Mouse (Mus musculus) right cerebral cortex, postnatal 25 days (tissue): ENCODE data around the gene C2.
"Not testable (repeated sequence)": the region's sequence is repeated elsewhere in the genome, so short reads cannot be mapped to it uniquely, and the experiment has no call there.

ENCODE experiments used
- DNase-seq: peaks from one replicate; pipeline ENCODE4 v3.0.0; 2022

C2 gene

DNA sequence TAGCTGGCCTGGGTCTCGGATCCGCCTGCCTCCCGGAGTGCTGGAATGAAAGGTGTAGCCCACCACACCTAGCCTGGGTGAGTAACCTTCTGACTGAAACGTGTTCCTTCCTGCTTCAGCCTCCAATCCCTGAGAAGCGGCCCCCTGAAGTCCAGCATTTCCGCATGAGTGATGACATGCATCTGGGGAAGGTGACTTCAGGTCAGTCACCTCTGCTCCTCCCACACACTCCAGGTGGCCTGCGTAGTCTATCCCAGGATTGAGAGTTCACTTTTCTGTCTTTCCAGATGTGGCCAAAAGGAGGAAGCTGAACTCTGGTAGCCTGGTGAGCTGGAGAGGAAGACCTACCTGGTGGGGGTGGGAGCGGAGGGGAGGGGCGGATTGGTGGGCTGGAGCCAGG is 4.8 kb upstream of the C2 start:
- DNase-seq, result no peak

DNA sequence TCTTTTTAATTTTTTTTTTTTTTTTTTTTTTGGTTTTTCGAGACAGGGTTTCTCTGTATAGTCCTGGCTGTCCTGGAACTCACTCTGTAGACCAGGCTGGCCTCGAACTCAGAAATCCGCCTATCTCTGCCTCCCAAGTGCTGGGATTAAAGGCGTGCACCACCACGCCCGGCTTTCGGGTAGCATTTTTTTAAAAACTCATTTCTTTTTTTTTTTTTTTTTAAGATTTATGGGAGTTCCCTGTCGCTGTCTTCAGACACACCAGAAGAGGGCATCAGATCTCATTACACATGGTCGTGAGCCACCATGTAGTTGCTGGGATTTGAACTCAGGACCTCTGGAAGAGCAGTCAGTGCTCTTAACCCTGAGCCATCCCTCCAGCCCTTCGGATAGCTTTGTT is 3.9 kb upstream of the C2 start:
- DNase-seq, result not testable (repeated sequence)

DNA sequence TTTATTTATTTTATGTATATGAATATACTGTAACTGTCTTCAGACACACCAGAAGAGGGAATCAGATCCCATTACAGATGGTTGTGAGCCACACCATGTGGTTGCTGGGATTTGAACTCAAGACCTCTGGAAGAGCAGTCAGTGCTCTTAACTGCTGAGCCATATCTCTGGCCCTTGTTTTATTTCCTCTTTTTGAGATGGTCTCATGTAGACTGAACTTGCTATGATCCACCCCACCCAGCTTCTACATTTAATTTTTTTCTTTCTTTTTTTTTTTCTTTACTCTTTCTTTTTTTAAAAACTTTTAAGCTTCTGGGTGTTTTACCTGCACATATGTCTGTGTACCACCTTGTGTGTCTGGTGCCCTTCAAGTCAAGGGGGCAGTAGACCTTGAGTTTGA is 2.8 kb upstream of the C2 start:
- DNase-seq, result not testable (repeated sequence)

DNA sequence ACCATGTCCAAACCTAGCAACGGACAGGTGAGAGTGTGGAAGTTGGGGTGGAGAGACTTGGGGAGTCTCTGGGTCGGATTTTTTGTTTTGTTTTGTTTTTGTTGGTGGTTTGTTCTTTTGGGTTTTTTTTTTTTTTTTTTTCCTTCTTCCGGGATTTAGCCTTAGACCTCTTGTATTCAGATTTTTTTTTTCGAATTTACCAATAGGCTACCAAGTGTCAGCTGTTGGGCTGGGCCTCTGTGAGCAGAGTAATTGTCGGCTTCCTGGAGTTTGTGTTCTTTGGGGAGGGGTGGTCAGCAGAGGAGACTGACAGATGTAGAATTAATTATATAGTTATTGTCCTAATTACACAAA is 1.8 kb upstream of the C2 start:
- DNase-seq, result no peak

DNA sequence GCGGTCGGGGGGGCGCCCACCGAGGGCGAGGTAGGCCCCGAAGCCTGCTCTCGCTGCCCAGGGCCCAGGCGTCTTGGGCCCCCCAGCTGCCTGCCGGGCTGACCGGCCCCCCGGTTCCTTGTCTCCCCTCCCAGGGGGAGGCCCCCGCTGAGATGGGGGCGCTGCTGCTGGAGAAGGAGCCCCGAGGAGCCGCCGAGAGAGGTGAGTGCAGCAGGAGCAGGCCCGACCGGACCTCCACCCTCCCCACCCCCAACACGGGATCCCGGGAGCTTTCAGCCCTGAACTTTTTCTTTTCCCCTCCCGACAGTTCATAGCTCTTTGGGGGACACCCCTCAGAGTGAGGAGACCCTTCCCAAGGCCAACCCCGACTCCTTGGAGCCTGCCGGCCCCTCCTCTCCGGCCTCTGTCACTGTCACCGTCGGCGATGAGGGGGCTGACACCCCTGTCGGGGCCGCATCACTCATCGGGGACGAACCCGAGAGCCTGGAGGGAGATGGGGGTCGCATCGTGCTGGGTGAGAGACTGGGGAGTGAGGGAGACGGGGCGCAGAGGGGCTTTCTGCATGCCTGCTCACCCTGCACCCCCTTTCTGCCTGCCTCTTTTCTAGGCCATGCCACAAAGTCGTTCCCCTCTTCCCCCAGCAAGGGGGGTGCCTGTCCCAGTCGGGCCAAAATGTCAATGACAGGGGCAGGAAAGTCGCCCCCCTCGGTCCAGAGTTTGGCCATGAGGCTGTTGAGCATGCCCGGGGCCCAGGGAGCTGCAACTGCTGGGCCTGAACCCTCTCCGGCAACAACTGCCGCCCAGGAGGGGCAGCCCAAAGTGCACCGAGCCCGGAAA is 1.2 kb upstream of the C2 start:
- DNase-seq, result peak; percentile 47

DNA sequence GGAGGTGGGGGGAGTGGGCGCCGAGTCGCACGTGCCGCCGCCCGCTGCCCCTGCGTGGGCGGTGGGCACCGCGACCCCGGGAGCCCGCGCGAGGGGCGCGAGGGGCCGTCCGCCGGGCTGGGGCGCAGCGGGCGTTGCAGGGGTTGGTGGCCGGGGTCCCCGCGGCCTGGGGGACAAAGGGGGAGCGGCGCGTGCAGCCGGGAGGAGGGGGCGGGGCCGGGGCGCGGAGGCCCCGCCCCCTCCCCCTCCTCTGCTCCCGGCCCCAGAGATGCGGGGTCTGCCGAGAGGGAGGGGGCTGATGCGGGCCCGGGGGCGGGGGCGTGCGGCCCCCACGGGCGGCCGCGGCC is 614 bp upstream of the C2 start:
- peak; percentile 18 for DNase-seq

DNA sequence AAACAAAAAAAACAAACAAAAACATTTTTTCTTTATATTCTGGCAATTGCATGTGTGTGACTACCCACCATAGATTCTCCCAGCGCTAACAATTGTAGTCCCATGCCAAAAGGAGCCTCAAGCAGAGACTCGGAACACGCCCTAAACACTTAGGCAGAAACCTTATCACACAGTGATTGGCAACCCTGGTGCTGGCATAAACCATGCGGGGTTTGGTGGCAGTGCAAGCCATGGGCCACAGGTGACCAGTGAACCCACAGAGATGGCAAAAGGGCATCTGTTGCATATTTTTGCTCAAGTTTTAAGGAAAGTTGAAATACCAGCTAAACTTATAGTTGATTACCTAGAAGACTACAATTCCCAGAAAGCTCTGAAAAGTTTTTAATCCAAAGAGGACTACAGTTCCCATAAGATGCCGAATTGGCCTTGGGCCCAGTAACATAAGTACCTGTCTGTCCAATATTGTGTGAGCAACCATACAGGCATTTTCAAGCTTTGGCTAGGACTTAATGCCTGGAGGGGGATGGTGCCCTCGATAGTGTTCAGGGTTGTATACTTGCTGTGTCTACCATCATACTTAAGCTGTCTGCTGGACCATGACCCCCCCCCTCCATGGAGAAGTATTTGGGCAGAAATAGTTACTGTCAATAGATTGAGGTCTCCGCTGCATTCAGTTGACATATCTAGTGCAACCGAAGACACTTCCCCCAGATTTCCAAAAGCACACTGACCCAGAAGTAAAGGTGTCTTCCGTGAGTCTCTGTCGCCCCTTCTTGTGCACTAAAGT is 499 bp downstream of the C2 start:
- peak; percentile 49 for DNase-seq

DNA sequence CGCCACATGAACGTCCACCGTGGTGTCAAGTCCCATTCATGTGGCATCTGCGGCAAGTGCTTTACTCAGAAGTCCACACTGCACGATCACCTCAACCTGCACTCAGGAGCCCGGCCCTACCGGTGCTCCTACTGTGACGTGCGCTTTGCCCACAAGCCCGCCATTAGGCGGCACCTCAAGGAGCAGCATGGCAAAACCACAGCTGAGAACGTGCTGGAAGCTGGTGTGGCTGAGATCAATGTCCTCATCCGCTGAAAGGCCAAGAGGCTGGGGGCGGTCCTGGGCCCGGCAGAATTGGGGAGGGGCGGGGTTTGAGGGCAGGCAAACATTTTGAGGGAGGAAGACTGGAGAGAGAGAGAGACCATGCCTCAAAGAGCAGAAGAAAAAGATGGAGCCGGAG is 1.7 kb downstream of the C2 start:
- no peak for DNase-seq

DNA sequence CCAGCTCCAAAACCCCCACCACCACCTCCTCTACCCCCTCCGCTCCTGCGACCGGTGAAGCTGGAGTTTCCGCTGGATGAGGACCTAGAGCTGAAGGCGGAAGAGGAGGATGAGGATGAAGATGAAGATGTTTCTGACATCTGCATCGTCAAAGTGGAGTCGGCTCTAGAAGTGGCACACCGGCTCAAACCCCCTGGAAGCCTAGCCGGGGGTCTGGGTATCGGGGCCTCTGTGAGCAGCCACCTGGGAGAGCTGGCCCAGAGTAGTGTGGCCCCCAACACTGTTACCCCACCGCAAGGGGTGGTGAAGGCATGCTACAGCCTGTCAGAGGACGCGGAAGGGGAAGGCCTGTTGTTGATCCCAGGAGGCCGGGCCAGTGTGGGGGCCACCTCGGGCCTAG is 2.3 kb downstream of the C2 start:
- no peak for DNase-seq

DNA sequence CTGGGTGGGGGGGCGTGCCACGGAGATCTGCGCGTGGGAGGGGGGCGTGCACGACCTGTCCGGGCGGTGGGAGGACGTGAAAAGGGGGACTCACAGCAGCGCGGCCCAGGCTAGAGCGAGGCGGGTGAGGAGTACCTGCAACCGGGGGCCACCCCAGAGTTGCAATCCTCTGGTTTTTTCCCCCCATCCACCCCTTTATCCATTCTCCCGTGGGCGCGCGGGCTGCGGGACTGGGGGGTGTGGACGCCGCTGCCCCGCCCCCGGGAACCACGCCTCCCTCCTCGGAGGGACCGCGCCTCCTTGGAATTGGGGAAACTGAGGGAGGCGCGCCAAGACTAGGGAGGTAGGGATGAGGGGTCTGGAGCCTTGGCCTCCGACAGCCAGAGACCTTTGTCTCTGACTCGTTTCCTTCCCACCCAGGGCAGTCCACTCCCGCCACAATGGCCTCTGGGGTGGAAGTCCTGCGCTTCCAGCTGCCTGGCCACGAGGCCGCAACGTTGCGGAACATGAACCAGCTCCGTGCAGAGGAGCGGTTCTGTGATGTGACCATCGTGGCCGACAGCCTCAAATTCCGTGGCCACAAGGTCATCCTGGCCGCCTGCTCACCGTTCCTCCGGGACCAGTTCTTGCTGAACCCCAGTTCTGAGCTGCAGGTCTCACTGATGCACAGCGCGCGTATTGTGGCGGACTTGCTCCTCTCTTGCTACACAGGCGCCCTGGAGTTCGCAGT is 3.1 kb downstream of the C2 start:
- peak; percentile 66 for DNase-seq

DNA sequence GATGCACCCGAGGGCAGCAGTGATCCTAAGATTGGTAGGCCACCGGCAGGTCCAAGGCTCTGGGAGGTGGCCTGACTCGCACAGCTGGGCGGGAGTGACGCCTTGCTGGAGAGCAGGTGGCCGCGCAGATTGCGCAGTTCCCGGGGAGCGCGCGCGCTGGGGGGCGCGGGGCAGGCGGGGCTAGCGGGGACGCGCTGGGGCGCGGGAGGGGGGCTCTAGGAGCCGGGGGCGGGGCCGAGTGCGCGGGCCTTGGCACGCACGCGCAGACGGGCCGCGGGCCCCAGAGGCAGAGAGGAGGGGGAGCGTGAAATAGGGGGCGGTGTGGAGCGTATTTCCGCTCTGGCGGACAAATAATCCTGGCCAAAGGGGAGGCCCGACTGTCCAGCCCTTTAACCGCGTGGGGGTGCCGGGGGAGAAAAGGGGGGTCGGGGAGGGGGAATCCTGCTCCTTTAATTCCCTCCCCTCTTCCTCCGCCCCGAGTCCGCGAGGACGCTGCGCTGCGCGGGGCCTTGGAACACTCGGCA is 3.9 kb downstream of the C2 start:
- peak; percentile 93 for DNase-seq

DNA sequence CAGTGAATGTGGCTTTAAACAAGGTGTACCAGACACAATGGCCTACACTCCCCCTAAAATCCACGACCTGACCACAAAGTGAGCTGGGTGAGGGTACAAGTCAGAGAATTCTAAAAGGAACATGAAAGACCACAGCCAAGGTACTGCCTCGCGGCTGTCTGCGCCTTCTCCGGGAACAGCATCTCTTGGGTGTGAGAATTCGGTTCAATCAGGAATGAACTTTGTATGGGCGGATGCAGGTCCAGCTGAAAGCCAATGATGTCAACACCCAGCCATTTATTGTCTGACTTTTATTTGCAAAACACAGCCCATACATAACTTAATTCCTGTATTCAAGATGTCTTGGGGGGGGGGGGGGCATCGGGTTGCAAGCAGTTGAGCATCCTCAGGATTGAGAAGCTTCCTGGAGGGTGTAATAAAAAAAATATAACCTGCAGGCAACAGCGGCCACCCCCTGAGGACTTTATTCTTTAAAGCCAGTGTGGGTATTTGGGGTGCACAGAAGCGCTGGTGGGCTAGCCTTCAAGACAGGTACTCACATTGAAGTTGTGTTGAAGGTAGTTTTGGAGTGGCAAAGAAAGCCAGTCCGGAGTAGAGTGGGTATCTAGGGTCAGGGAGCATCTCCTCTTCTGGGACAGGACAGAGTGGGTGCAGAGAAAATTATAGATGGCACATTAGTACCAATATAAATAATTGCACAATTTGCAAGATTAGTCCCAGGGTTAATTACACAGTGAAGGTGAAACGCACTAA is 4.8 kb downstream of the C2 start:
- DNase-seq, result no peak

DNA sequence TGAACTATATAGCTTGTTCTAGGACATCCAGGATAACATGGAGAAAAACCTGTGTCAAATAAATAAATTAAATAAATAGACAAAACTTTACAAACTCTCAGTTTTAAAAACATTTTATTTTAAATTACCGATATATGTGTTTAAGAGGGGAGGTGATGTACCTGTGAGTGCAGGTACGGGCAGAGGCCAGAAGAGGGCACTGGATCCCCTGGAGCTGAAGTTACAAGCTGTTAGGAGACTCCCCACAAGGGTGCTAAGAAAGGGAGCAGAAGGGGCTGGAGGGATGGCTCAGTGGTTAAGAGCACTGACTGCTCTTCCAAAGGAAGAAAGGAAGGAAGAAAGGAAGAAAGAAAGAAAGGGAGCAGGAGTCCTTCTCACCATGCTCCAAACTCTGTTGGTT is 6.7 kb downstream of the C2 start:
- DNase-seq, result no peak

DNA sequence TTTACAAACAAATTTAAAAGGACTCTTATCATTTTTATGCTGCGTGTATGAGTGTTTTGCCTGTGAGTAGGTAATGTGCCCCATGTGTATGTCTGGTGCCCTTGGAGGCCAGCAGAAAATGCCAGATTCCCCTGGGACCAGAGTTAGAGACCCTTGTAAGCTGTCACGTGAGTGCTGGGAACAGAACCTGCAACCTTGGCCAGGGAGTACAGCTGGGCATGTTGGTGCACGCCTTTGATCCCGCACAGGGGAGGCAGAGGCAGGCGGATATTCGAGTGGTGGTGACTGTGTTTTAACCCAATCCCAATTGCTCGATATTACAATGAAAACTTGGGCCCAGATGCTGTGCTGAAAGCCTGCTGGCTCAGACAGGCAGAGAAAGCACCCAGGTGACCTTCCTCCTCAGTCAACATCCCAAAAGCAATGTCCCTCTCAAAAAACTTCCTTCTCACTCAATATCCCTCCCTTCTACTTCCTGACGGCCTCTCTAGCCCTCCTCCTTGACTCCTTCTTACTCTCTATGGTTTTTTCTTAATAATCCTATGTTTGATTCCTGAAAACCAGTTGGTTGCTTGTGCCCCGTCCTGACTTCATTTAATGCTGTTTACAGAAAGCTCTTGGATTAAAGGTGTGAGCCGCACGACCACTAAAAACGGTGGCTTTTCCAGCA is 7.9 kb downstream of the C2 start:
- no peak for DNase-seq

DNA sequence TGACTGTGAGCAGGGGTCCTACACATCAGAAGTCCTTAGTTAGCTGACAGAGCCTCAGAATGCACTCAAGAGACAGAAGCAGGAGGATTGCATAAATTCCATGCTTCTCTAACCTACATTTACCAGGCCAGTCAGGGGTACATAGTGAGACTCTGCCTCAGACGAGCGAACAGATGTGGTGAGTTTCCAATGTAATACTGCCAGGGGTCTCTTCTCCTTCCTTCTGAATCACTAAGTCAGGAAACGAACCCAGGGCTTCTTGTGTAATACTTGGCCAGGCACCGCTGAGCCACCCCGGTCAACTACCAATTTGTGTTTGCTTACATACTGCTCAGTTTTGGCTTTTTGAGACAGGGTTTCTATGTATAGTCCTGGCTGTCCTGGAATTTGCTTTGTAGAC is 10.1 kb downstream of the C2 start:
- DNase-seq, result no peak

DNA sequence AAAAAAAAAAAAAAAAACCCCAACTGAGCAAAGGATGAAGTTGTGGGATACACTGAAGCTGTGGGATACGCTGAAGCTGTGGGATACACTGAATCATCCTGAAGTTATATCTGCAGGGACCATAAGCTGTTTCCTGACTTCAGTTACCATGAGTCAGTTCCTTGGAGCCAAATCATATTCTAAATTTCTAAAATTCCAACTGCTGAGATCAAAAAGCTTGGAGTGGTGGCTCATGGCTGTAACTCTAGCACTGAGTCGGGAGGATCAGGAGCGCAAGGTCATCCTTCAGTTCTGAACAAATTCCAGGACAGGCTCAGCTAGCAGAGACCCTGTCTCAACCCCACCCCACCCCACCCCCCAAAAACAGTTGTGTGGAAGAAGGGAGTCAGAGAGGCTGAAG is 12.4 kb downstream of the C2 start:
- no peak for DNase-seq

DNA sequence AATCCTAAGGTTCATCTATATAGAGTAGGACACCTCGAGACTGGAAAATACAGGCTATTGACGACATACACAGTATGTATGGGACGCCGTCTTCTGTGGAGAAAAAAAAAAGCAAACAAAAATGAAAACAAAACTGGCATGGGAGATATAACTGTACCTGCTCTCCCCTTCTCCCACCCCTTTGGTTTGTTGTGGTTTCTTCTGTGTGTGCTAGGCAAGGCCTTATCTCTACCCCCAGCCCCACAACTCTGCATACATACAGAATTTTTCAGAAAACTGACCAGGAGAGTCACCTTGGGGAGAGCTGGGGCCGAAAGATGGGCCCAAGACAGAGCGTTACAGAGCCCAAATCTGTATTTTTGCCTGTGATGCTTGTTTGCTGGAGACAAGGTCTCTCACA is 13.4 kb downstream of the C2 start:
- no peak for DNase-seq

DNA sequence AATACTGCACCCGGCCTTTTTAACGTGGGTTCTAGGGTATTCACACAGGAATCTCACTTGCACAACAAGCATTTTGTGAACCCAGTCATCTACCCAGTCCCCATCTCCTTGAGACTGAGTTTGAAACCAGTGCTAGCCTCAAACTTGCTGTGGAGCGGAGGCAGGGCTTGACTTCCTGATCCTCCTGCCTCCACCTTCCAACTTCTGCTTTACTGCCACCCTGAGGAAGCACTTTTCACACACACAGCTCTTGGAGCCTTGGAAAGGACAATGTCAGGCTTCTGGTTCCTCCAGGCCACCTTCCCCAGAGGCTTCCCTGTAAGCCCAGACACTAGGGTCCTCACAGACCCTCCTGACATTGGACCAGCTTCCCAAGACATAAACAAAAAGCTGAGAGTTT is 14.7 kb downstream of the C2 start:
- DNase-seq, result no peak

DNA sequence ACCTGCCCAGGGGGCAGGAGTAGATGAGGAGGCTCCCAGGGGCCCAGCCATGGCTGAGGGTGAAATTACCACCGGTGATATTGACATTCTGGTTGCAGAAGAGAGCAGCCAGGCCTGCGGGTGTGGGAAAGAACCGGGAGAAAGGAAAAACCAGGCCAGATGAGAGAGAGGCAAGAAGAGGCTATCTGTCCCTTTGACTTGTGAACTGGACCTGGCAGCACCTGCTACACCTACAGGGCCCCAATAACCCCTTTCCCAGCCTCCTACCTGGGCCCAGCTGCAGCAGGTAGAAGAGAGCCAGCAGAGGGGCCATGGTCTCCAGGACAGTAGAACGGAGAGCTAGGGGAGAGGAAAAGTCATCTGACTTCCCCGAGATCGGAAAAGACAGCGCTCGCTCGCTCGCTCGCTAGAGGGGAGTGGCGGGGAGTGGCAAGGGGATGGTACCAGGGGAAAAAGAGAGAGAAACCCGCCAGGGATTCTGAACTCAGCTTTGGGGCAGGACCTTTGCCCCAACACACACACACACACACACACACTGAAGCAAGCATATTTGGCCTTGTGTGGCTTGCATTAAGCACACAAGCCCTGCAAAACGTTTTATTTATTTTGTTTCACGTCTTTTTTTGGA is 16.3 kb downstream of the C2 start, which contains the start of gene Gm20547:
Gm20547 (minus strand) TSS at position 360 of the 628 bp plus-strand sequence.
- no peak for DNase-seq

DNA sequence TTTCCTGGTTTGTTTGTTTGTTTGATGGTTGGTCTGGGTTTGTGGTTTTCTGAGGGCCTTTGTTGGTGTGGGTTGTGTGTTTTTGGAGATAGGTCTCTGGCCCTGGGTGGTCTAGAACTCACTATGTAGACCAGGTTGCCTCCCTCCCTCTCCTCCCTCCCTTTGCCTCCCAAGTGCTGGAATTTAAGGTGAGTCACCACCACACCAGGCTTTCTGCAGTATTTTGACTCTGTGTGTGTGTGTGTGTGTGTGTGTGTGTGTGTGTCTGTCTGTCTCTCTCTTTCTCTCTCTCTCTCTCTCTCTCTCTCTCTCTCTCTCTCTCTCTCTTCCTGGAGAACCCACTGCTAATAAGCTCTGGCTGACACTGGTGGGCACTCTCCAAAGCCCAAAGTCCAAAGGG is 16.9 kb downstream of the C2 start:
- DNase-seq, result no peak

DNA sequence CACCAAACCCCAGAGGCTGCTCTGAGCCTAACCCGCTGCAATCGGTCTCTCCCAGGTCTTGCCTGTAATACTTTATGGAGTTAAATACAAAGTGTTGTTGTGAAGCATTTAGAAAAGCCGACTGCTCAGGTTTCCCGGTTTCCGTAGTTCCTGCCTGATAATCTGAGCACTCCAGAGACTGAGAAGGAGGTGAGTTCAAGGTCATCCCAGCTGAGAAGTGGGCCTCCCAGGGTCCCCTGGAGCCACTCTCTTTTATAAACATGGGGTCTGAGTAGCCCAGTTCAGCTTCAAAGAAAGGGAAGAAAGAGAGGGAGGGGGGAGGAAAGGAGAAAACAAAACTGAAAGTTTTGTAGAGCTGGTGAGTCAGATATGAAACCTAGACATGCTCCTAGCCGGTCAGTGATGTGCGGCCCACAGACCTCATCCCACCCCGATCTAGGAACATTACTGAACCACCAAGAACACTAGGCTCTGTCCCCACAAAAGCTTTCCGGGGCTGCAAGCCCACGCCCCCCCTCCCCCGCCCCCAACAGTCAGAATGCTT is 18.7 kb downstream of the C2 start, which contains the start of gene Zbtb12:
Zbtb12 (plus strand) TSS at position 148 of the 544 bp plus-strand sequence.
- DNase-seq, result no peak
